Mouse (Mus musculus) liver, embryonic 16.5 days (tissue): ENCODE results near the gene Hoxa7. TPM values are rescaled to one million over a fixed set of nuclear protein-coding genes. Genes with fewer than 3 reads are reported as not detected.

Experiments
- ATAC-seq: fragments of 200-750 bp; cut with Nextera tagmentation; 2 replicates; pipeline ENCODE4 v1.8.0; 2017; ENCODE audit warnings: low read depth, mild to moderate bottlenecking, moderate number of reproducible peaks, moderate library complexity
- H3K27ac ChIP-seq: fragments of 300-500 bp; sonication (generic); 2 replicates; pipeline ENCODE4 v1.5.1; 2014; ENCODE audit warnings: mild to moderate bottlenecking, low read length
- H3K27me3 ChIP-seq: fragments of 300-500 bp; sonication (generic); 2 replicates; pipeline ENCODE4 v1.6.1; 2014; ENCODE audit warnings: low read depth, low read length, mixed read lengths; ENCODE audit not compliant: control insufficient read depth, insufficient read depth
- H3K36me3 ChIP-seq: fragments of 300-500 bp; sonication (generic); 2 replicates; pipeline ENCODE4 v1.6.1; 2014; ENCODE audit warnings: mild to moderate bottlenecking; ENCODE audit not compliant: control insufficient read depth, insufficient read depth
- H3K4me1 ChIP-seq: fragments of 300-500 bp; sonication (generic); 2 replicates; pipeline ENCODE4 v1.6.1; 2014; ENCODE audit warnings: low read depth, low read length, mixed read lengths; ENCODE audit not compliant: control insufficient read depth
- H3K4me2 ChIP-seq: fragments of 300-500 bp; sonication (generic); 2 replicates; pipeline ENCODE4 v1.6.1; 2014; ENCODE audit warnings: low read depth, low read length, mixed read lengths
- H3K4me3 ChIP-seq: fragments of 300-500 bp; sonication (generic); 2 replicates; pipeline ENCODE4 v1.5.1; 2014; ENCODE audit warnings: low read depth, mild to moderate bottlenecking, low read length
- H3K9ac ChIP-seq: fragments of 300-500 bp; sonication (generic); 2 replicates; pipeline ENCODE4 v1.6.1; 2014; ENCODE audit warnings: low read depth, low read length
- H3K9me3 ChIP-seq: fragments of 300-500 bp; sonication (generic); replicated peaks from 2 replicates; pipeline ENCODE4 v1.6.1; 2016; ENCODE audit warnings: low read length; ENCODE audit not compliant: control insufficient read depth
- WGBS: fragments of 180-500 bp; shearing (Covaris S2); extraction: QIAGEN DNeasy Blood & Tissue Kit; methylation state at CpG from one replicate; pipeline ENCODE4 v1.1.7; 2014; ENCODE audit not compliant: insufficient replicate concordance; 5-methylcytosine and 5-hydroxymethylcytosine counted together
- polyA plus RNA-seq: library from polyadenylated mRNA; unstranded; fragments of >200 nt; fragmentation: Nextera tagmentation; extraction: Ambion mirVana; gene quantifications from 2 replicates; pipeline ENCODE4 v1.2.1, GENCODE M21; 2015

Gene Hoxa7
- polyA plus RNA-seq, 1 experiment from 2014 or later: 0.34 TPM

GRCm38 (mm10) chr6:52235866-52236265 lies 14.2 kb upstream of the Hoxa7 start:
- Histone ChIP-seq H3K36me3 (no peaks in the 10 kb centered on the region), H3K4me1 (no peaks in the 10 kb centered on the region; the same call in 1 of the 2 replicates), H3K27me3 (peaks cover 96% of the 10 kb centered on the region), H3K4me2 (no peak overlapping the region), H3K4me3 (no peak overlapping the region), H3K27ac (no peak overlapping the region), H3K9me3 (no peaks in the 10 kb centered on the region), H3K9ac (no peak overlapping the region)
- no peak for ATAC-seq
- 24% methylated on average over 6 of the region's 6 CpGs for WGBS

GRCm38 (mm10) chr6:52235267-52235666 lies 13.6 kb upstream of the Hoxa7 start:
- Histone ChIP-seq H3K9ac (no peak overlapping the region), H3K9me3 (no peaks in the 10 kb centered on the region), H3K36me3 (no peaks in the 10 kb centered on the region), H3K27ac (no peak overlapping the region), H3K4me1 (no peaks in the 10 kb centered on the region), H3K4me2 (no peak overlapping the region), H3K27me3 (peaks cover 96% of the 10 kb centered on the region), H3K4me3 (no peak overlapping the region)
- ATAC-seq: no peak
- WGBS: 37% methylated on average over 9 of the region's 9 CpGs

- Histone ChIP-seq H3K4me2 (no peak overlapping the region), H3K9me3 (no peaks in the 10 kb centered on the region), H3K36me3 (no peaks in the 10 kb centered on the region), H3K4me3 (no peak overlapping the region), H3K4me1 (no peaks in the 10 kb centered on the region), H3K27me3 (peaks cover 96% of the 10 kb centered on the region), H3K27ac (no peak overlapping the region), H3K9ac (no peak overlapping the region)
- no peak for ATAC-seq
- WGBS: 2% methylated on average over 57 of the region's 68 CpGs
Measured at GRCm38 (mm10) chr6:52234428-52235140, 12.9 kb upstream of the Hoxa7 start.

- Histone ChIP-seq H3K4me1 (no peaks in the 10 kb centered on the region), H3K4me3 (no peak overlapping the region), H3K9ac (no peak overlapping the region), H3K27me3 (peaks cover 98% of the 10 kb centered on the region), H3K9me3 (no peaks in the 10 kb centered on the region), H3K27ac (no peak overlapping the region), H3K36me3 (no peaks in the 10 kb centered on the region), H3K4me2 (no peak overlapping the region)
- no peak for ATAC-seq
- WGBS: under 1% methylated on average over 70 of the region's 70 CpGs
Measured at GRCm38 (mm10) chr6:52233546-52234427, 12.1 kb upstream of the Hoxa7 start.

- no peak overlapping the region for H3K27ac ChIP-seq
- whole genome bisulfite sequencing: 2% methylated on average over 23 of the region's 23 CpGs
- H3K4me2 ChIP-seq: no peak overlapping the region
- peaks cover 96% of the 10 kb centered on the region for H3K27me3 ChIP-seq
- no peak for ATAC-seq
- H3K9me3 ChIP-seq: no peaks in the 10 kb centered on the region
- H3K4me1 ChIP-seq: no peaks in the 10 kb centered on the region
- H3K4me3 ChIP-seq: no peak overlapping the region
- H3K9ac ChIP-seq: no peak overlapping the region
- no peaks in the 10 kb centered on the region for H3K36me3 ChIP-seq
Measured at GRCm38 (mm10) chr6:52232984-52233545, 11.4 kb upstream of the Hoxa7 start.

GRCm38 (mm10) chr6:52232568-52232965 lies 10.9 kb upstream of the Hoxa7 start:
- H3K27ac ChIP-seq: no peak overlapping the region
- H3K9me3 ChIP-seq: no peaks in the 10 kb centered on the region
- H3K4me3 ChIP-seq: no peak overlapping the region
- peaks cover 96% of the 10 kb centered on the region for H3K27me3 ChIP-seq
- H3K4me1 ChIP-seq: no peaks in the 10 kb centered on the region
- H3K36me3 ChIP-seq: no peaks in the 10 kb centered on the region
- H3K4me2 ChIP-seq: no peak overlapping the region
- ATAC-seq: no peak
- under 1% methylated on average over 18 of the region's 18 CpGs for WGBS
- no peak overlapping the region for H3K9ac ChIP-seq

- Histone ChIP-seq H3K27me3 (peaks cover 96% of the 10 kb centered on the region), H3K4me2 (no peak overlapping the region), H3K36me3 (no peaks in the 10 kb centered on the region), H3K4me3 (no peak overlapping the region), H3K4me1 (no peaks in the 10 kb centered on the region), H3K9me3 (no peaks in the 10 kb centered on the region), H3K9ac (no peak overlapping the region), H3K27ac (no peak overlapping the region)
- 2% methylated on average over 18 of the region's 18 CpGs for WGBS
- no peak for ATAC-seq
Measured at GRCm38 (mm10) chr6:52231885-52232567, 10.4 kb upstream of the Hoxa7 start.

GRCm38 (mm10) chr6:52230516-52231165 lies 9.0 kb upstream of the Hoxa7 start, which contains the start of gene Hoxa9:
Gene Hoxa9 (minus strand): TSS chr6:52231089.
- Histone ChIP-seq H3K36me3 (no peaks in the 10 kb centered on the region), H3K27me3 (peaks cover 96% of the 10 kb centered on the region), H3K4me1 (no peaks in the 10 kb centered on the region), H3K4me2 (no peak within 1 kb of the TSS), H3K9ac (no peak within 1 kb of the TSS), H3K4me3 (no peak within 1 kb of the TSS), H3K9me3 (no peaks in the 10 kb centered on the region), H3K27ac (no peak within 1 kb of the TSS)
- no peak for ATAC-seq
- 3% methylated on average over 20 of the region's 36 CpGs for WGBS
